Mouse (Mus musculus): Measurements from ENCODE around the gene Htatip2. TPM values are rescaled to one million over a fixed set of nuclear protein-coding genes. Genes with fewer than 3 reads are reported as not detected.

Htatip2 gene
- polyA plus RNA-seq (2012; rRNA removed) = 9.1 and 10.3 TPM in 2 replicates

DNA sequence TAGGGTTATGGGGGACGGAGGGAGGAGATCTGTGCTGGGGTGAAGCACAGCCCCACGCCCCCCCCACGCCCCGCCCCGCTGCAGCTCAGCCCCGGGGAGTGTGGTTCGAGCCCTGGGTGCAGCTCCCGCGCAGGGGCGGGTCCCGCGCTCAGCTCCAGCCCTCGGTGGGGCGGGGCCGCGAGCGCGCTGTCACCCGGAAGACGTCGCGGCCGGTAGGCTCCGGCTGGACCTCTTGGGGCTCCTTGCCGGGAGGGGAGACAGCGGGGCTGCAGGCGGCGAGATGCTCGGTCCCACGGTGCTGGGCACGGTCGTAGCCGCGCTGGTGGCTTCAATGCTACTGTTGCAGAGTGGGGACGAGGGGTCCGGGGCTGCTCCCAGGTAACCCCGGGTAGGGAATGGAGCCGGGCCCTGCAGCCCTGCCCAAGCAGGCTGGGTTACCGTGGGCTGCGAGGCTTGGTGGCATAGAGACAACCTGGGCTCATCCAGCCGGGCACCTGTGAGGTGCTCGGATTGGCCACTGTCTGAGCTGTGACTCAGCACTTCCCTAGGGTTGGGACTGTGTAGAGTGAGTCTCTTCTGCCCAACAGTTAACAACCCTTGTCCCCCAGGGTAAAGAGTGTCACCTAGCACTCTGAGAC is at the start of gene Htatip2:
Gene Htatip2 (plus strand): TSS at position 182 of the 638 bp plus-strand sequence.
- DNase-seq (ENCODE audit: extremely low spot score in 1 of 2, low spot score in 1 of 2) = peak in 1 of 2 experiments; percentile 53

DNA sequence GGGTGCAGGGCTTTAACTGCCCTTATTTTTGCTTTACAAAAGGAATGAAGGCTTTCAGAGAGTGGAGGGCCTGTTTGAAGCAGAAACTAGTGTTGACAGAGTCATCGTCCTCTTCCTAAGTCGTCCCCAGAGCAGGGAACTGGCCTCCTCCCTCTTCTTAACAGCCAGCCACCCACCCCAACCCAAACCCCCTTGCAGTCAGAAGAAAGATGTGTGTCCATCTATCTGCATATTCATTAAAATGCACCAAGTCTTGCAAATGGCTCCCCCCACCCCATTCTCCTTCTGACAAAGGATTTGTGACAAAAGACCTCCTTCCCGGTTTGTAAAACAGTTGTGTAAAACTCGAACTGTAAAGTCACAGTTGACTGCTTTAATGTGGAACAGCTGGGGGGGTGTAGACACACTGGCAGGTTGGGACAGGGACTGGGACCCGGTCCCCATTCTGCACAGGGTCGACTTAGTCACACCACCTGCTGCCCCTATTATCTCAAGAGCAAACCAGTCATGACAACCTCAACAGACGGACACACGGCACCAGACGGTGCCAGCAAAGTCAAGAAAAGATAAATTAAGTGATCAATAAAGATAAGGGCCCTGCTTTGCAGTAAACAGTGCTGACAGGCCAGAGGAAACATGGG is 49.4 kb upstream of the Htatip2 start:
- DNase-seq (ENCODE audit: extremely low spot score in 1 of 2, low spot score in 1 of 2) = no peak

DNA sequence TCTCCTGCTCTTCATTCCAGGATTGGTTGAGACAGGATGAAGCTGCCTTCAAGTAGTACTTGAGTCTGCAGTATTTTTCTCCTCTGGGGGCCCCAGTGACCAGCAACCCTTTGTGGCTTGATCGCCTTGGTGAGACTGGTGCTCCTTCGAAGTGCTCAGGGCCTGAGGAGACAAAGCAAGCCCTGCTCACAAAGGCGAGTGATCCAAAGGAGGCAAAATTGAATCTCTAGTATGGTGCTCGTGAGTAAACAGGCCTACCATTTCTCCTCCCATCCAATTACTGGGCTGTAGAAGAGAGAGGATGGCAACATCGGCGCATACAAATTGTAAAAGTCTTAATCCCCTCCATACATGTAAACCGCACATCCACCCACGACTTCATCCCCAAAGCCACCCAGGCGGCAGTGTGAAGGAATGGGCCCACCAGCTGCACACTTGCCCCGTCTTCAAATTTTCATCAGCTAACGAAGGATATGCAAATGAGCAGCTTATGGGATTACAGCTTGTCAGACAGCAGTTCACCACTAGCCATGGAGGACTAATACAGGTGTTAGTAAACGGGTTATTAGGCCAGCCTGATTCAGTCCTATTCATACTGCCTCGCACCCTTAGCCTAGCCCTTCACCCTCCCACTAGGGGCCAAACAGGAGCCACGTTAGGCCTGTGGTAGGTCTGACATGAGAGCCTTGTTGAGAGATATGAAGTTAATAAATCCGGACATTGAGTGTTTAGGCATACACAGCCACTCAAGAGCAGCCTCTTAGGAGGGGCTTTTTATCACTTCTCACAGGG is 40.8 kb upstream of the Htatip2 start:
- no peak for DNase-seq (ENCODE audit: extremely low spot score in 1 of 2, low spot score in 1 of 2)

DNA sequence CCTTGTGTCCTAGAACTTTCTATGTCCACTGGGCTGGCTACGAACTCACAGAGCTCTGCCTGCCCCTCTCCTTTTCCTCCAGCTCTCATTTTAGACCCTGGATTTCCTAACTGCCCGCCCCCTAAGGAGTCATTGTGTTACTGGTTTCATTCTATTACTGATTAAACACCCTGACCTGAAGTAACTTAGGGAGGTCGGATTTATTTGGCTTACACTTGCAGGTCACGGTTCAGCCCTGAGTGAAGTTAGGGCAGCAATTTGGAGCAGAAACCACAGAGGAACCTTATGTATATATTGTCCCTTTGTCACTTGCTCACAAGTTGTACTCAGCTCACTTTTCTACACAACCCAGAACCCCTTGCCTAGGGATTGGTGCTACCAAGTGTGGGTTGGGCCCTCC is 24.6 kb upstream of the Htatip2 start:
- DNase-seq (ENCODE audit: extremely low spot score in 1 of 2, low spot score in 1 of 2) = no peak

DNA sequence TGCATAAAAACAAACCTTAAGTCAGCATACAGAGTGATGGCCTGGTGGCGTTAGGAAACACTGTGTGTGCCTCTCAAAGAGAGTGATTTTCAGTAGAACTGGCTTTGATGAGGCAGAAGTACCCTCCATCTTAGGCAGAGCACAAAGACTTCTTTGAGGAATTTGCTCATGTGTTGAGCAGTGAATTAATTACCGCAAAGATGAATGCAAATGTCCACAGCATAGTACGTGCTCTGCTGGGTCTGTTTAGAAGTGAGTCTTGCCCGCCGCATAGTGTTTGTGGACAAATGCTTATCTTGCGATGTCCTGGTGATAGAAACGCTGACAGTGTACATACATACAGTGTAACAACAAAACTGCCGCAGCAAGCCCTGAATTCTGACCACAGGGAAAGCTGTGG is 19.5 kb upstream of the Htatip2 start:
- no peak for DNase-seq (ENCODE audit: extremely low spot score in 1 of 2, low spot score in 1 of 2)

DNA sequence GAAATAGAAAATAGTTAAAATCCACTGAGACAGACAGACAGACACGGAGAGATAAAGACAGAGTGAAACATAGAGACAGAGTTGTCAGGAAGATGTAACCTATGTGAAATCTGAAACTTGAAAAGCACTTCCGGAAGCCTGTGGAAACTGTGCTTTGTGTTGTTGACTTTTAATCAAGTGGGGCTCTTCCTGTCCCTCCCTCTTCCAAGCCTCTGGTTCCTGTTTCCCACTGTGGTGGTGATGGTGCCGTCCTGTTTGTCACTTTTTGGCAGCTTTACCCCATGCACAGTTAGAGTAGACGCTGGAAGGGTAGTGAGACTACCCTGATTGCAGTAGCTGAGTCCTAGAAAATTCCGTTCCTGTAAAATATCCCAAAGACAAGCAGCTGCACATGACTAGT is 17.4 kb upstream of the Htatip2 start:
- DNase-seq (ENCODE audit: extremely low spot score in 1 of 2, low spot score in 1 of 2) = no peak

DNA sequence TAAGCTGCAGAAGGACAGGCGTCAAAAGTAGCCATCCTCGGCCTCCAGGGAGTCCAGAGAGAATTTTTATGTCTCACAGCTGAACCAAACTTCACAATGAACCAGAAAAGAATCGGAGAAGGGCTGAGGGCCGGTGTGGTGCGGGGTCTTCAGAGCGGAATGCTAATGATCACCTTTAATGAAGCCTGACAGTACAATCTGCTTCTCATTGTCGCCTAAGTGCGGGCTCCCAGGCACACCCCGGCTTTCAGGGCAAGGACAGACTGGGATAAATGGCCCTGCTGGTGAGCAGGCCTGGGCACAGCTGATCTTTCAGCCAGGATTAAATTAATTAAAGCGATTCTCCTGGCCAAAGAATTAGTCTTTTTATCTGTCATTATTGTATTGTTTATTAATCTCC is 17.0 kb upstream of the Htatip2 start:
- no peak for DNase-seq (ENCODE audit: extremely low spot score in 1 of 2, low spot score in 1 of 2)

DNA sequence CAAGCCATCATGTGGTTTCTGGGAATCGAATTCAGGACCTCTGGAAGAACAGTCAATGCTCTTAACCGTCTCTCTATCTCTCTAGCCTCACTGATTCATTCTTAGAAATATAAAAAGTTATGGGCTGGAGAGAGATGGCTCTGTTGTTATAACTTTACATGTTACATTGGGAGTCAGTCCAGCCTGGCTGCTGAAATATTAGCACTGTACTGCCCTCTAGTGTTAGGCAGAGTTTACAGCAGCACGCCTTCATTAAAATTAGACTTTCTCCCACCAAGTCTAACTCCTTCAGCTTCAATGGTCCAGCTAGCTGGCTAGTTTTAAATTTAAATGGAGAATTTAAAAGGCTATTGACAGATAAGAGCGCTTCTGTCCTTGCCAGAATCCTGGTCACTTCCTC is 7.8 kb upstream of the Htatip2 start:
- DNase-seq (ENCODE audit: extremely low spot score in 1 of 2, low spot score in 1 of 2) = peak in 1 of 2 experiments; percentile 75

DNA sequence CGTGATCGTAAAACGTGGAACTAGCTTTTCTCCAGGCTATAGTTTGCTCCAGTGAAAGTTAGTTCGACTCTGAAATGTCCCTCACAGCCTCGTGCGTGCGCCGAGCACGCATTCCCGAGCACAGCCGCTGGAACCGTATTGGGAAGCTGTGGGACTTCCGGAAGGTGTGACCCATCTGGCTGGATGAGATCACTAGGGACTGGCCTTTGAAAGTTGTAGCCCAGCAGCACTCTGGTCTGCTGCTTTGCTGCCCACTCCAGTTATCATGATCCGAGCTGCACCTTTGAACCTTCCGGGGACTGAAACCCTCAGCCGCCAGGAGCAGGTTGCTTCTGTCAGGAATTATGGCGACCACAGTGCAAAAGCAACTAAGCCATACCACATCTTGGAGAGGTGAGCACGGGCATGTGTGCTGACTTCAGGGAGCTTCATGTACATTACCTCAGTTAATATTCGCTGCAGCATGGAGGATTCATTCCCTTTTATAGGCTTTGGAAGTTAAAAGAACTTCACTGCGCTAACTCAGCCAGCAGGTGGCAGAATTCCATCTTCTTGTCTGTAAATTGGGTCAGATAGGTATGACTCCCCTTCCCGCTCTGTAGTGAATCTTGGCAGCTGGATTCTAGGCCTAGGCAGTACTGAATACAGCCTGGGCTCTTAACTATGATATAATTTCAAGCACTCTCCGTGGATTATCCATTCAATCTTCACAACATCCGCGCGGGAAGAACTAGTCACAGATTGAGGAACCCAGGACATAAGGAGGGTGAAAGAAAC is 6.0 kb upstream of the Htatip2 start:
- DNase-seq (ENCODE audit: extremely low spot score in 1 of 2, low spot score in 1 of 2) = peak in 1 of 2 experiments; percentile 69

DNA sequence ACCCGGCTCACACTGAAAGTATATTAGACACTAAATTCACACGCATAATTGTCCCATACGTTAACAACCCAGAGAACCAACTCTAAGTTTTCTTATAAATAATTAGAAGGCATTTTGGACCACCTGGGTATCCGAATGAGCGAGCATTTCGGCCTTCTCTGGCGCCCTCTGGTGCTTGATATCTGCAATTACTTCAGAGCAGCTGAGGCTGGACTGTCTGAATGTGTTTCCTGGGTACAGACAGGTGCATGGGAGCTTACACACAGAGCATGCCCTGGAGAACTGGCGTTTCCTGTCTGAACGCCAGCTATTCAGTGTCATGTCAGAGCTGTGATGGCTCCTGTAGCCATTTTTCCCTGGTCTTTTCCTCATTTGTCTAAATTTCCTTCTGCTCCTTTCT is 4.1 kb upstream of the Htatip2 start:
- peak in 1 of 2 experiments; percentile 84 for DNase-seq (ENCODE audit: extremely low spot score in 1 of 2, low spot score in 1 of 2)

DNA sequence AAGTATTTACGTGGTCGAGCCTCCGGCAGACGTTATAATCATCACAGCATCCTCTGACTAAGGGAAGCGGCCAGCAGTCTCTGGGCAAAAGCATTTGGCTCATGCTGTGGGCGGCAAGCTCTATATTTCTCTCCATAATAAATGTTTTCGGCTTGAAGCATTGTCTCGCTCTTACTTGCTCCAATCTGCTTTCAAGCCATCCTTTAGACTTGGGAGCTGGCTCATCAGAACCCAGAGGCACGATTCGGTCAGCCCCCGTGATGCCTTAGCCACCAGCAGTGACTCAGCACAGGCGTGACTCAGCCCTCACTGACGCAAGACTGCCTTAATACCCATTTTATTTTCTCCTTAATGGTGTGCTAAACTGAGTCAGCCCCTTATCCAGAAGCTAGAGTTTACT is 3.7 kb downstream of the Htatip2 start:
- peak; percentile 50 to 81 for DNase-seq (ENCODE audit: extremely low spot score in 1 of 2, low spot score in 1 of 2)

DNA sequence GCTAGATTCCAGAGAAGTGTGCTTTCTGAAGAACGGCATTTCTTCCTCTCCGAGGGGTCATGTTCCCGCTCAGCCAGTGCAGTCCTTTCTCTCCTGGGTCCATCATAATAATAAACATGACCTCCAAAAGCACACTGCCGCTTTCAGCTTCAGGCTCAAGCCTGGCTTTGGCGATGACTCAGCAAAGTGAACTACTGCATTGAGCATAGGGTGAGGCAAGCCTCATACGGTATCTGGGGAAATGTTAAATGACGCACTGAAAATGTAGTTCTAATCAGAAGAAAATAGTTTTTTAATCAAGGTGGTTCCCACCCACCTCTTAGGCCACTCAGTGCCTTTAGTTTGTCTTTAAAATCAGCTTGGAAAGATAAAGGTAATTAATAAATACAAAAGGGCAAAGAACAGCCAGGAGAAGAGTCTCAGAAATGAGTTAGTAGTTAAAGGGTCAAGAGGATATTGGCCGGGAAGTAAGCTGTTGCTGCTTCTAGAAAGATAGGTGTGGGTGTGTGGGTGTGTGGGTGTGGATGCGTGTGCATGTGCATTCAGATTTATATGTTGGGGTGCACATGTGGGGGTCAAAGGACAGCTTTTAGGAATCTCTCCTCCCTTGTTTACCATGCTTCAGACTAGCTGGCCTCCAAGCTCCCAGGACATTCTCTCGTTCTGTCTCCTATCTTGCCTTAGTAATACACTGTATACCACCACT is 5.2 kb downstream of the Htatip2 start:
- DNase-seq (ENCODE audit: extremely low spot score in 1 of 2, low spot score in 1 of 2) = no peak

DNA sequence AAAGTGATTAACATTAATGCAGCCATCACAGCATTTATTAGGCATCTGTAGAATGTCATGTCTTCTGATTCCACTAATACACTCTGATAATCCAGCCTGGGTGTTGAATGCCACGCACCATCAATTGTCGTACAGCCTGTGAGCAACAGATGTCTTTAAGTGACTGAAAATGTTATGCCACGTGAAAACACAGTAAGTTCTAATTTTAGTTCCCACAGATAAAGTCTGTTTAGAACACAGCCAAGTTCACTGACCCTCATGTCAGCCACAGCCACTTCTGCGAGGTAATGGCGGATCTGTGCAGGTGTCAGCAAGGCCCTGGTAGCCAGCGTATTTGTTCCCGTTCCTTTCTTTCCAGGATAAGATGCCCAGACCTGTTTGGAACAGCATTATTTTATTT is 7.3 kb downstream of the Htatip2 start:
- DNase-seq (ENCODE audit: extremely low spot score in 1 of 2, low spot score in 1 of 2) = no peak

DNA sequence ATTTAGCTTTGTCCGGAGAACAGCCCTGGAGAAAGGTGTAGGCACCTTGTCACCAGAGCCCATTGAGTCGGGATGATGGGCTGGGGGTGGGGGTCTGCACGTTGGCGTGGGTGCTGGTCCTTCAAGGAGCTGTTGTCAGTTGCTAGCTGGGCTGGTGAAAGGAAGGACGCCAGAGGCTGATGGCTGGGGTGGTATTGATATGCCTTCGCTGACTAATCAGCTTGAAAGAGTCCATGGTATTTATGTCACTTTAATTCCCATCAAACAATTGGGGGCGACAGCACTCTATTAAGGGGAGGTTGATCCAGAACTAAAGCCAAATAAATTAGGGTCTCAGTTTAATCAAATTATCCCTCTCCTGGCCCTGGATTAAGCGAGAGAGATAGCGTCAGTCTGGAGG is 9.6 kb downstream of the Htatip2 start:
- DNase-seq (ENCODE audit: extremely low spot score in 1 of 2, low spot score in 1 of 2) = no peak

DNA sequence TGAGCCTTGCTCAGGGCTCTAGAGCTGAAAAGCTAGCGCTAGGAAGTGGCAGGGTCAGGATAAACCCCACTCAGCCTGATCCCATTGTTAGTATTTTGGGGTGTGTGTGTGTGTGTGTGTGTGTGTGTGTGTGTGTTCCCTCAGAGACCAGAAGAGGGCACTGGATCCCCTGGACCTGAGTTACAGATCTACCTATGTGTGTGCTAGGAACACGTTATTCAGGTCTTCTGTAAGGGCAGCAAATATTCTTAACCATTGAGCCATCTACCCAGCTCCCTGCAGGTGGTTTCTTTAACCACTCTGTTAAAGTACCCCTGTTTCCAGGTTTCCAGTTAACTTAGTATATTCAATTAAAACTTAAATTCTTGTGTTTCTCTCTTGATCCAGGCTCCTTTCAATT is 15.5 kb downstream of the Htatip2 start:
- DNase-seq (ENCODE audit: extremely low spot score in 1 of 2, low spot score in 1 of 2) = no peak

DNA sequence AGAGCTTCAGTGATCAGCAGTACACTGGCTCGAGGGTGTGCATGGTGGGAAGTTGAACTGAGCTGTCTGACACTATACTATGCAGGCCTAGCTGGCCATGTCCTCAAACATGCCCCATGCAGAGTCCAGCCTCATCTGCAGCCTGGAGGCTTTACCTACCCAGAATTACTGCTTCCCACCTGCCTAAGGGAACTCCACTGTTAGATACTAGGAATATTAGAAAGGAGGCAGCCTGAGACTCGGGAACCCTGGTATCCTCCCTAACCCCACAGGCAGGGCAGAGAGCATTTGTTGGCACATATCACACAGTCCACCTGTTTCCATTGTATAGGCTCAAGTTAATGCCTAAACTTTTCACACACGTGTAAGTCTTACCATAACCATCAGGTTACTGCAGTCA is 18.7 kb downstream of the Htatip2 start:
- no peak for DNase-seq (ENCODE audit: extremely low spot score in 1 of 2, low spot score in 1 of 2)

DNA sequence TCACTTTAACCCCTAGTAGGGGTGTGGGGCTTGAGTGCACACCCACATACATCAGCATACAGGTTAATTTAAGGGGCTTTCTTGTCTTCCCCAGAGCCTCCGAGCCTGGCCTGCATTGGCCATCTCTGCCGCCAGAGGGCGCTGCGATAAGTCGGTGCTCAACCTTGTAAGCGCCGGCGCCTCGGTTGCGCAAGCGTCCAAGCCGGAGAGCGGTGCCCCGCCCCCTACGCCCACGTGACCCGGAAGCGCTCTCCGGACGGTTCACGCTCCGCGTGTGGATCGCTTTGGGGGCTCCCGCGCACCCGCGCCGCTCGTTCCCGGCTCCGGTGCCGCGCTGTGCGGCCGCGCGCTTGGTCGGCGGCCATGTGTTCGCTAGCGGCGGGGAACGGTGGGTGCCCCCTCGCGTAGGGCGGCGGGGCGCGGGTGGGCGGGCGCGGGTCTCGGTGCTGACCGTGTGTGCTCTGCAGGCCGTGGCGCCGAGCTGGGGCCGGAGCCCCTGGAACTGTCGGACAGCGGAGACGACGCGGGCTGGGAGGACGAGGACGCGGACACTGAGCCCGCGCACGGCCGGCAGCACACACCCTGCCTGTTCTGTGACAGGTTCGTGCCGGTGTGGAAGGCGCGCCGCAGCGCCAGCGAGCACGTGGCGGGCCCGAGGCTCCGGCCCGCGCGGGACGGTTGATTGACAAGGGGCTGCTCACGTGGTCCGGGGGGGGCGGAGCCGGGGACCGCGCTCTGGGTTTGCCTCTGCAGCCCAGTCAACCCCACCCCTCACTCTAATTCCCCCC is 19.4 kb downstream of the Htatip2 start, which contains the start of gene Prmt3:
Gene Prmt3 (plus strand): TSS at position 233 of the 788 bp plus-strand sequence.
- peak; percentile 94 to 99 for DNase-seq (ENCODE audit: extremely low spot score in 1 of 2, low spot score in 1 of 2)

DNA sequence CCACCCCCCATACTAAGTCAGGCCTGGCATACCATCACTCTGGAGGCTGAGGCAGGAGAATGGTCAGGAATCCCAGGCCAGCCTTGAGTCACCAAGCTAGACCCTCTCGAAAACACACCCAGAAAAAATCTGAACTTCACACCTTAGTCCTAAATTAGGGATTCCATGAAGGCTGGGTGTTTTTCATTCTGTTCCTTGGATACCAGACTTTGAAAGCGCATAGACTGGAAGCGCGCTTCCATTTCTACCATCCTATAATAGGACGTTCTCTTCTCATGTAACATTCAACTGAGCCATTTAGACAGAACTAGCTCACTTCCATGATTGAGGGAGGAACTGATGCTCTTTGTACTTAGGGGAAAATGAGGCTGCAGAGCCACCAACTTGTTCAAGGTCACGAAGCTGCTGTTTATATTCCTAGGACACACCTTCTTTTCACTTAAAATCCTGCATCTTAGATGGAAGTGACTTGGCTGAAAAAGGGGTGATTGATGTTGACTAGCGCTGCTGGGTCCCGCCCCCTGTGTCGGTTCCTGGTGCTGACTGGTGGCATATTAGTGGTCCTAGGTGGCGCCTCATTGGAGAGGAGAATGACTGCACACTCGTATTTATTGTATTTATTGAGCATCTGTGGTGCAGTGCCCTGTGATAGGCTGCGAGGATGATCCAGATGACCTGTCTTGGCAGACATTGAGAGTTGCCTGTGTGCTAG is 20.1 kb downstream of the Htatip2 start:
- DNase-seq (ENCODE audit: extremely low spot score in 1 of 2, low spot score in 1 of 2) = peak; percentile 46 to 52

DNA sequence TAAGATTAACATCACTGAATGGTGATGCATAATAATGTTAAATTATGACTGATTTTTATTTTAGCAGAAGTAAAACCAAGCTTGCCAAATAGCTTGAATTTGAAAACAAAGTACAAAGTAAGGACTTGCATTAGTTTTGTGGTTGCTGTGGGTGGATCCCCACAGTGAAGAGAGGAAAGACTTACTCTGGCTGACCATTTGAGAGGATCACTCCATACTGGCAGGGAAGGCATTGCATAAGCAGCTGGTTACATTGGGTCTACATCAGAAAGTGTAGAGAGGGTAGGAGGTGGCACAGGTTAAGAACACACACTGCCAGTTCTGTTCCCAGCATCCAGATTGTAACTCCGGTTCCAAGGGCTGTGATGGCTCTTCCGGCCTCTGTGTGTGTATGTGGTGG is 24.1 kb downstream of the Htatip2 start:
- DNase-seq (ENCODE audit: extremely low spot score in 1 of 2, low spot score in 1 of 2) = no peak

Data from frontal cortex, adult 2 months (tissue).